18 mouse cellular contexts compared by ENCODE assay signal in genomic region chr8:80821367-80822225, GRCm38 (mm10). TPM values are rescaled to one million over a fixed set of nuclear protein-coding genes. Genes with fewer than 3 reads are reported as not detected.
A peak's percentile ranks its signal among the peaks of the same experiment; 100 is the strongest.
DNase-seq lines count a peak whose midpoint lies in the region; ATAC-seq and TF ChIP-seq lines count a peak whose summit lies in the region.
"Had no signal": no experiment of that assay in that cellular context is flagged by ENCODE, and none has a peak within 500 bp of the region (broad histone marks: within the 10 kb centered on the region; RNA-seq: fewer than 3 reads in every experiment).

No protein-coding gene starts in this region.

- H3K36me3 ChIP-seq in heart, embryonic 12.5 days = peaks cover 3% of the 10 kb centered on the region; the same call in 1 of the 2 replicates
- H3K36me3 ChIP-seq in liver, adult 2 months (ENCODE audit: control insufficient read depth, insufficient read depth, low read length) = no peaks in the 10 kb centered on the region
- no peaks in the 10 kb centered on the region for H3K36me3 ChIP-seq in small intestine, adult 2 months (ENCODE audit: control insufficient read depth, insufficient read depth, low read length)
- H3K36me3 ChIP-seq: forebrain, embryonic 15.5 days had no signal

- H3K27me3 ChIP-seq in heart, embryonic 12.5 days (replicated peaks) = no peaks in the 10 kb centered on the region
- no peaks in the 10 kb centered on the region for H3K27me3 ChIP-seq in liver, adult 2 months (ENCODE audit: control insufficient read depth, insufficient read depth, low read length)
- no peaks in the 10 kb centered on the region for H3K27me3 ChIP-seq in small intestine, adult 2 months (ENCODE audit: control insufficient read depth, insufficient read depth, low read length)
- H3K27me3 ChIP-seq: forebrain, embryonic 15.5 days had no signal

- no peak for ATAC-seq in heart, embryonic 12.5 days (ENCODE audit: insufficient number of reproducible peaks, low FRiP score)
- ATAC-seq: forebrain, embryonic 15.5 days had no signal

- TF ChIP-seq POLR2A in liver, adult 2 months (IDR thresholded peaks at IDR 0.05; ENCODE audit: extremely low read depth, insufficient read depth, low read length) = no peak
- no peak for TF ChIP-seq POLR2A in small intestine, adult 2 months (IDR thresholded peaks at IDR 0.05; ENCODE audit: low read depth, low read length)

- peak overlapping the region; percentile 78 for H3K27ac ChIP-seq in heart, embryonic 12.5 days (ENCODE audit: poor library complexity, severe bottlenecking)
- H3K27ac ChIP-seq in liver, adult 2 months (replicated peaks; ENCODE audit: insufficient read depth, low read depth, low read length) = no peak overlapping the region
- H3K27ac ChIP-seq in small intestine, adult 2 months (ENCODE audit: insufficient read depth, low read depth, low read length) = peak overlapping the region; percentile 97
- H3K27ac ChIP-seq: forebrain, embryonic 15.5 days; hindbrain, embryonic 14.5 days had no signal

- H3K9ac ChIP-seq in heart, embryonic 12.5 days = 0 out of 2 replicates have a peak overlapping the region, but pooled peaks have one; percentile 4
- no peak overlapping the region for H3K9ac ChIP-seq in liver, adult 2 months (ENCODE audit: low read depth, low read length)
- H3K9ac ChIP-seq: forebrain, embryonic 15.5 days; hindbrain, embryonic 14.5 days had no signal

- 41% methylated on average over 12 of the region's 12 CpGs for WGBS in heart, embryonic 12.5 days
- 23% methylated on average over 12 of the region's 12 CpGs for WGBS in liver, adult 2 months
- WGBS in small intestine, adult 2 months = 26% methylated on average over 12 of the region's 12 CpGs

- H3K4me1 ChIP-seq in heart, embryonic 12.5 days (replicated peaks) = peaks cover 81% of the 10 kb centered on the region
- peaks cover 11% of the 10 kb centered on the region for H3K4me1 ChIP-seq in liver, adult 2 months (ENCODE audit: control insufficient read depth, insufficient read depth, low read length)
- peaks cover 29% of the 10 kb centered on the region for H3K4me1 ChIP-seq in small intestine, adult 2 months (ENCODE audit: control insufficient read depth, insufficient read depth, insufficient read length, low read length)

- H3K4me3 ChIP-seq in heart, embryonic 12.5 days = no peak overlapping the region
- no peak overlapping the region for H3K4me3 ChIP-seq in liver, adult 2 months (ENCODE audit: insufficient read depth, low read depth, low read length)
- no peak overlapping the region for H3K4me3 ChIP-seq in small intestine, adult 2 months (ENCODE audit: low read depth, low read length)
- H3K4me3 ChIP-seq: forebrain, embryonic 15.5 days had no signal

- H3K4me2 ChIP-seq in heart, embryonic 12.5 days = peak overlapping the region; percentile 17
- H3K4me2 ChIP-seq: forebrain, embryonic 15.5 days; hindbrain, embryonic 14.5 days had no signal

- peaks cover 17% of the 10 kb centered on the region; the same call in 1 of the 2 replicates for H3K79me2 ChIP-seq in liver, adult 2 months (ENCODE audit: control insufficient read depth, insufficient read depth, low read length)

- intact Hi-C loops in gastrocnemius, postnatal 36 days (cut with DNase I) = no loop called here

- no peak for DNase-seq in heart, postnatal 4 days
- peak; percentile 72 for DNase-seq in liver, adult 2 months (ENCODE audit: extremely low read depth, low read depth, low spot score)
- no peak for DNase-seq in liver
- peak; percentile 46 to 66 for DNase-seq in kidney, adult 8-10 months
- DNase-seq in gastrocnemius, postnatal 36 days = no peak
- DNase-seq in adipocyte (ENCODE audit: low spot score) = no peak
- DNase-seq: adrenal gland, postnatal 14 days; B cell, adult 2 months; cerebellum, adult 9-10 months; embryo, embryonic 11 days; gastrocnemius, postnatal 10 days; lung, adult 2 months; thymus, adult 18-20 months had no signal

- no peaks in the 10 kb centered on the region for H3K9me3 ChIP-seq in heart, embryonic 12.5 days (replicated peaks)
- H3K9me3 ChIP-seq: forebrain, embryonic 15.5 days had no signal

- TF ChIP-seq CTCF in liver, adult 2 months (IDR thresholded peaks at IDR 0.05; ENCODE audit: low read depth, low read length) = no peak
- TF ChIP-seq CTCF in small intestine, adult 2 months (IDR thresholded peaks at IDR 0.05; ENCODE audit: extremely low read depth, insufficient read length, insufficient replicate concordance, low read depth, low read length) = no peak

RNA-seq across cellular contexts. Expression of gene Gab1, which starts 58.7 kb away (rescaled TPM):
- 42.5 and 44.8 TPM in 2 replicates for polyA plus RNA-seq in heart, embryonic 12.5 days (2016; fragmentation: Nextera tagmentation; extraction: Ambion mirVana)
- total RNA-seq in heart, postnatal 4 days (2021) = 10 to 100 TPM; 52.2 to 58.7 TPM
- 5.1 and 7.9 TPM in 2 replicates for total RNA-seq in liver, adult 2 months (2014; rRNA removed)
- polyA plus RNA-seq in liver, adult 2 months (2012; rRNA removed) = 5.0 and 5.8 TPM in 2 replicates
- 6.1 and 13.6 TPM in 2 replicates for polyA plus RNA-seq in small intestine, adult 2 months (2012; rRNA removed)
- 1 to 10 TPM; 8.2 to 9.9 TPM for total RNA-seq in gastrocnemius, postnatal 36 days (2021)
- total RNA-seq: monocyte, adult 5-6 weeks had no signal

Comparison
In these comparisons a context has a peak if more than half of its experiments do, and no peak if none do; other contexts are left out.
1. DNase-seq: peak in liver, adult 2 months (single experiment) and kidney, adult 8-10 months (2 of 2); none in heart, postnatal 4 days (single experiment), liver (single experiment), gastrocnemius, postnatal 36 days (0 of 2) and adipocyte (single experiment).